Mouse (Mus musculus) intestine, embryonic 15.5 days (tissue): ENCODE results near the gene Hsd11b1. TPM values are rescaled to one million over a fixed set of nuclear protein-coding genes. Genes with fewer than 3 reads are reported as not detected.

ENCODE experiments used
- ATAC-seq: fragments of 200-750 bp; cut with Nextera tagmentation; 2 replicates; pipeline ENCODE4 v1.8.0; 2017; ENCODE audit warnings: moderate TSS enrichment, moderate library complexity
- H3K27ac ChIP-seq: fragments of 300-500 bp; sonication (generic); 2 replicates; pipeline ENCODE4 v1.5.1; 2015; ENCODE audit warnings: mild to moderate bottlenecking, inconsistent platforms
- H3K27me3 ChIP-seq: fragments of 300-500 bp; sonication (generic); replicated peaks from 2 replicates; pipeline ENCODE4 v1.6.1; 2015; ENCODE audit warnings: inconsistent platforms
- H3K36me3 ChIP-seq: fragments of 300-500 bp; sonication (generic); 2 replicates; pipeline ENCODE4 v1.6.1; 2015; ENCODE audit warnings: inconsistent platforms
- H3K4me1 ChIP-seq: fragments of 300-500 bp; sonication (generic); replicated peaks from 2 replicates; pipeline ENCODE4 v1.6.1; 2015; ENCODE audit warnings: inconsistent platforms
- H3K4me2 ChIP-seq: fragments of 300-500 bp; sonication (generic); replicated peaks from 2 replicates; pipeline ENCODE4 v1.6.1; 2015; ENCODE audit warnings: mild to moderate bottlenecking, inconsistent platforms
- H3K4me3 ChIP-seq: fragments of 300-500 bp; sonication (generic); replicated peaks from 2 replicates; pipeline ENCODE4 v1.5.1; 2015; ENCODE audit warnings: inconsistent platforms
- H3K9ac ChIP-seq: fragments of 300-500 bp; sonication (generic); 2 replicates; pipeline ENCODE4 v1.6.1; 2015; ENCODE audit warnings: inconsistent platforms
- H3K9me3 ChIP-seq: fragments of 300-500 bp; sonication (generic); 2 replicates; pipeline ENCODE4 v1.6.1; 2016; ENCODE audit warnings: inconsistent platforms
- WGBS: fragments of 180-500 bp; shearing (Covaris S2); methylation state at CpG from one replicate; pipeline ENCODE4 v1.1.7; 2015; 5-methylcytosine and 5-hydroxymethylcytosine counted together
- polyA plus RNA-seq: library from polyadenylated mRNA; unstranded; fragments of >200 nt; fragmentation: Nextera tagmentation; extraction: Ambion mirVana; gene quantifications from 2 replicates; pipeline ENCODE4 v1.2.1, GENCODE M21; 2015

The Hsd11b1 gene
- polyA plus RNA-seq, 1 experiment from 2014 or later, result 1.3 TPM

GRCm38 (mm10) chr1:193207503-193207902, 56.4 kb downstream of the Hsd11b1 start, which contains the start of gene Lamb3:
Gene Lamb3 (plus strand): TSS chr1:193207699.
- H3K9ac ChIP-seq, result no peak within 1 kb of the TSS
- 93% methylated on average over 3 of the region's 3 CpGs for WGBS
- no peaks in the 10 kb centered on the region for H3K36me3 ChIP-seq
- H3K4me3 ChIP-seq, result no peak within 1 kb of the TSS
- H3K4me2 ChIP-seq, result no peak within 1 kb of the TSS
- no peak for ATAC-seq
- H3K27me3 ChIP-seq, result no peaks in the 10 kb centered on the region
- no peaks in the 10 kb centered on the region for H3K9me3 ChIP-seq
- H3K27ac ChIP-seq, result no peak within 1 kb of the TSS
- no peaks in the 10 kb centered on the region for H3K4me1 ChIP-seq

GRCm38 (mm10) chr1:193205431-193205830, 58.4 kb downstream of the Hsd11b1 start:
- H3K4me3 ChIP-seq, result no peak overlapping the region
- no peak for ATAC-seq
- H3K4me1 ChIP-seq, result no peaks in the 10 kb centered on the region
- no peaks in the 10 kb centered on the region for H3K9me3 ChIP-seq
- H3K4me2 ChIP-seq, result no peak overlapping the region
- no peaks in the 10 kb centered on the region for H3K36me3 ChIP-seq
- no peaks in the 10 kb centered on the region for H3K27me3 ChIP-seq
- no peak overlapping the region for H3K9ac ChIP-seq
- H3K27ac ChIP-seq, result no peak overlapping the region
- WGBS, result 66% methylated on average over 2 of the region's 2 CpGs

GRCm38 (mm10) chr1:193203821-193204220, 60.1 kb downstream of the Hsd11b1 start:
- WGBS, result 65% methylated on average over 2 of the region's 2 CpGs
- Histone ChIP-seq H3K4me1 (no peaks in the 10 kb centered on the region), H3K9me3 (no peaks in the 10 kb centered on the region), H3K27me3 (no peaks in the 10 kb centered on the region), H3K27ac (no peak overlapping the region), H3K4me2 (no peak overlapping the region), H3K9ac (no peak overlapping the region), H3K36me3 (no peaks in the 10 kb centered on the region), H3K4me3 (no peak overlapping the region)
- no peak for ATAC-seq

- H3K4me3 ChIP-seq, result no peak within 1 kb of the TSS
- H3K4me2 ChIP-seq, result no peak within 1 kb of the TSS
- H3K9ac ChIP-seq, result no peak within 1 kb of the TSS
- no peaks in the 10 kb centered on the region for H3K36me3 ChIP-seq
- H3K4me1 ChIP-seq, result no peaks in the 10 kb centered on the region
- 0 out of 2 replicates have a peak, but pooled peaks have one; percentile 28 for ATAC-seq
- H3K9me3 ChIP-seq, result no peaks in the 10 kb centered on the region
- no peaks in the 10 kb centered on the region for H3K27me3 ChIP-seq
- WGBS, result 56% methylated on average over 5 of the region's 5 CpGs
- no peak within 1 kb of the TSS for H3K27ac ChIP-seq
Observed at GRCm38 (mm10) chr1:193201383-193201778, 62.5 kb downstream of the Hsd11b1 start, which contains the start of gene Traf3ip3. Gene Traf3ip3 (minus strand): TSS chr1:193201703.

GRCm38 (mm10) chr1:193200640-193201382, 63.1 kb downstream of the Hsd11b1 start:
- no peak for ATAC-seq
- H3K27me3 ChIP-seq, result no peaks in the 10 kb centered on the region
- no peak overlapping the region for H3K9ac ChIP-seq
- WGBS, result 88% methylated on average over 8 of the region's 8 CpGs
- no peak overlapping the region for H3K27ac ChIP-seq
- no peaks in the 10 kb centered on the region for H3K4me1 ChIP-seq
- no peaks in the 10 kb centered on the region for H3K36me3 ChIP-seq
- no peaks in the 10 kb centered on the region for H3K9me3 ChIP-seq
- no peak overlapping the region for H3K4me2 ChIP-seq
- no peak overlapping the region for H3K4me3 ChIP-seq

GRCm38 (mm10) chr1:193198312-193198711, 65.6 kb downstream of the Hsd11b1 start:
- Histone ChIP-seq H3K27ac (no peak overlapping the region), H3K36me3 (no peaks in the 10 kb centered on the region), H3K9me3 (no peaks in the 10 kb centered on the region), H3K4me3 (no peak overlapping the region), H3K4me2 (no peak overlapping the region), H3K9ac (no peak overlapping the region), H3K4me1 (no peaks in the 10 kb centered on the region), H3K27me3 (no peaks in the 10 kb centered on the region)
- no peak for ATAC-seq
- WGBS, result 91% methylated on average over 2 of the region's 2 CpGs

GRCm38 (mm10) chr1:193197494-193198205, 66.2 kb downstream of the Hsd11b1 start:
- H3K27me3 ChIP-seq, result no peaks in the 10 kb centered on the region
- H3K27ac ChIP-seq, result no peak overlapping the region
- H3K4me2 ChIP-seq, result no peak overlapping the region
- no peak overlapping the region for H3K9ac ChIP-seq
- no peaks in the 10 kb centered on the region for H3K9me3 ChIP-seq
- no peaks in the 10 kb centered on the region for H3K4me1 ChIP-seq
- 85% methylated on average over 18 of the region's 18 CpGs for WGBS
- H3K4me3 ChIP-seq, result no peak overlapping the region
- ATAC-seq, result no peak
- H3K36me3 ChIP-seq, result no peaks in the 10 kb centered on the region

- Histone ChIP-seq H3K4me3 (no peak overlapping the region), H3K4me1 (peaks cover 2% of the 10 kb centered on the region), H3K9ac (no peak overlapping the region), H3K27ac (no peak overlapping the region), H3K9me3 (no peaks in the 10 kb centered on the region), H3K4me2 (no peak overlapping the region), H3K36me3 (no peaks in the 10 kb centered on the region), H3K27me3 (no peaks in the 10 kb centered on the region)
- WGBS, result 55% methylated on average over 3 of the region's 3 CpGs
- no peak for ATAC-seq
Observed at GRCm38 (mm10) chr1:193195169-193195810, 68.6 kb downstream of the Hsd11b1 start.

- no peak overlapping the region for H3K4me2 ChIP-seq
- H3K4me3 ChIP-seq, result no peak overlapping the region
- H3K36me3 ChIP-seq, result no peaks in the 10 kb centered on the region
- no peak for ATAC-seq
- peaks cover 9% of the 10 kb centered on the region for H3K4me1 ChIP-seq
- no peak overlapping the region for H3K9ac ChIP-seq
- WGBS, result 78% methylated on average over 3 of the region's 3 CpGs
- H3K27me3 ChIP-seq, result no peaks in the 10 kb centered on the region
- no peak overlapping the region for H3K27ac ChIP-seq
- no peaks in the 10 kb centered on the region for H3K9me3 ChIP-seq
Observed at GRCm38 (mm10) chr1:193194416-193195140, 69.3 kb downstream of the Hsd11b1 start.

- Histone ChIP-seq H3K9ac (no peak overlapping the region), H3K4me2 (no peak overlapping the region), H3K27me3 (no peaks in the 10 kb centered on the region), H3K27ac (no peak overlapping the region), H3K4me1 (peaks cover 26% of the 10 kb centered on the region), H3K36me3 (no peaks in the 10 kb centered on the region), H3K9me3 (no peaks in the 10 kb centered on the region), H3K4me3 (no peak overlapping the region)
- 85% methylated on average over 7 of the region's 7 CpGs for WGBS
- no peak for ATAC-seq
Observed at GRCm38 (mm10) chr1:193191675-193192283, 72.1 kb downstream of the Hsd11b1 start.

GRCm38 (mm10) chr1:193189771-193190170, 74.1 kb downstream of the Hsd11b1 start:
- Histone ChIP-seq H3K27me3 (no peaks in the 10 kb centered on the region), H3K9me3 (no peaks in the 10 kb centered on the region), H3K4me2 (peak overlapping the region; percentile 17; the same call in 1 of the 2 replicates), H3K36me3 (no peaks in the 10 kb centered on the region), H3K9ac (no peak overlapping the region), H3K4me3 (no peak overlapping the region), H3K4me1 (peaks cover 26% of the 10 kb centered on the region), H3K27ac (peak overlapping the region; percentile 82)
- 37% methylated on average over 3 of the region's 3 CpGs for WGBS
- peak; percentile 1; the same call in 1 of the 2 replicates for ATAC-seq
